Mouse (Mus musculus) CH12.LX (cell line): ENCODE data around the gene Eef1akmt4.

Experiments used
- CTCF ChIP-seq, 2 experiments: IDR thresholded peaks in 1 of 2; conservative IDR thresholded peaks in 1 of 2; 2 replicates each; pipeline ENCODE4 v1.5.1; 2011 to 2012; ENCODE audit warnings: low read depth in 2 of 2, low read length in 2 of 2, improper control_type of control experiment in 1 of 2, inconsistent platforms in 1 of 2, mild to moderate bottlenecking in 1 of 2, moderate library complexity in 1 of 2
- ZC3H11A ChIP-seq: IDR thresholded peaks from 2 replicates; pipeline ENCODE4 v1.6.1; 2012; ENCODE audit warnings: low read depth, mild to moderate bottlenecking, inconsistent platforms, low read length, improper control_type of control experiment

GRCm38 (mm10) chr16:20619541-20620398, 8.4 kb downstream of the Eef1akmt4 start:
- TF ChIP-seq CTCF (conservative IDR thresholded peaks at IDR 0.05 in 1 of 2, IDR thresholded peaks at IDR 0.05 in 1 of 2; ENCODE audit: low read depth in 2 of 2, low read length in 2 of 2), result no peak
- no peak for TF ChIP-seq ZC3H11A
